Mouse (Mus musculus) spleen, postnatal 14 days (tissue): ENCODE measurements around the gene She.
A peak's percentile ranks its signal among the peaks of the same experiment; 100 is the strongest.

ENCODE experiments used
- DNase-seq, 2 experiments: peaks; one replicate each; pipeline ENCODE4 v3.0.0; 2021 to 2022; ENCODE audit warnings: low spot score in 2 of 2

The She gene

DNA sequence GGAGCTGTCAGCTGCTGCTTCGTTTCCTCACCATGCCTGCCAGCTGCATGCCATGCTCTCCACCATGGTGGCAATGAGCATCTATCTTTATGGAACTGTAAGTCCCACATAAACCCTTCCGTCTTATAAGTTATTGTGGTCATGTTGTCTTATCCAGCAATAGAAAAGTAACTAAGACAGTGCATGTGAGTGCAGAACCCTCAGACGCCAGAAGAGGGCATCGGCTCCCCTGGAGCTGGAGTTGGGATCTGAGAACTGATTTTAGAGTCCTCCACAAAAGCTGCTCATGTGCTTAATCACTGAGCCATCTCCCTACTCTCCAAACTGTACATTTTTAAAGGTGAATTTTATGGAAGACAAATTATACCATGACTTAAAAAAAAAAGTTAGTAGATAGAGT is 14.1 kb upstream of the She start:
- DNase-seq, result peak; percentile 28 to 52

DNA sequence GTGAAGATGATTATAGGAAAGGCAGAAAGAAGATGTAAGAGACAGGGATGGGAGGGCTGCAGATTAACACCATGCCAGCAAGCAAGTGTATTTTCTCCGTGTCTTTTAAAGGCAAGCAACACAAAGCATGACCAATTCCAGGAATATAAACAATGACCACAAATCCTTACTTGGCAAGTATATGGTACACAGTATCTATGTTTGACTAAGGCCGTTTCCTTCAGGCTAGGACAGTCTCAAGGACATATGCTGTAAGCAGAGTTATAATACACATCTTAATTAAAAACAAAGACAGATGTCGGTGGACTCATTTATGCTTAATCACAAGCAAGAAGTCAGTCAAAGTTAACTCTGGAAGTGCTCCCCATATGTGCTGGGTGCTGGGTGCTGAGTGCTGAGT is 12.6 kb upstream of the She start:
- DNase-seq, result no peak

DNA sequence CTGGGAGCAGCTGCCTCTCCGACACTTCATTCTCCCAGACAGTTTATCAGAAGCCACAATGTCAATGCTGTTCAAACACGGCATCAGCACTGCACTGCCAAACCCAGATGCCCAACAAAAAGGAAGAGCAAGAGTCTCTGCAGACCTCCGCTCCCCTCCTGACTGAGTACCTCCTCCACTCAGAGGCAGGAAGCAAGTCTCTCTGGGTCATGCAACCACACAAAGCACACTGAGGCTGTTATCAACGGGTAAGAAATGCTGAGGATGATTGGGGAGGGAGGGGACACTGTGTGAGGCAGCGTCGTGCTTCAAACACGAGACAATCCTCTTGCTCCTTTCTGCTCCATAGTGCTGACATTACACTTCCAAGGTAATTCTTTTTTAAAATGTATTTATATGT is 11.3 kb upstream of the She start:
- DNase-seq, result no peak

- no peak for DNase-seq
Measured at GRCm38 (mm10) chr3:89820311-89821095, 10.7 kb upstream of the She start.

- DNase-seq, result no peak
Measured at GRCm38 (mm10) chr3:89821096-89821513, 10.1 kb upstream of the She start.

- no peak for DNase-seq
Measured at GRCm38 (mm10) chr3:89821548-89822480, 9.4 kb upstream of the She start.

DNA sequence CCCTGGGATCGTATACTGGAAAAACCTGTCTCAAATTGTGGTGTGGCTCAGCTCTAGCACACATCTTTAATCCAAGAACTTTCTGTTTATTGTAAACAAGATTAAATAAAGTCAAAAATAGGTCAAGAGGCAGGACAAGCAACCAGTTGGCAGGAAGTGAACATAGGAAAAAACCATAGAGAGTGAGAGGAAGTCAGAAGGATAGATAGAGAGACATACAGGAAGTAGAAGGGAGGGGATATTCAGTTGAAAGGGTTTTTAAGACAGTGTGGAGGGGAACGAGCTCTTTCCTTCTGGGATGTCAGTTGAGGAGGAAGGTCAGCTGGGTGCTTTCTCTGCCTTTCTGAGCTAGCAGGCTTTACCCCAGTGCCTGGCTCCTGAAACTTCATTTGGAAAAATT is 7.6 kb upstream of the She start:
- DNase-seq, result no peak

DNA sequence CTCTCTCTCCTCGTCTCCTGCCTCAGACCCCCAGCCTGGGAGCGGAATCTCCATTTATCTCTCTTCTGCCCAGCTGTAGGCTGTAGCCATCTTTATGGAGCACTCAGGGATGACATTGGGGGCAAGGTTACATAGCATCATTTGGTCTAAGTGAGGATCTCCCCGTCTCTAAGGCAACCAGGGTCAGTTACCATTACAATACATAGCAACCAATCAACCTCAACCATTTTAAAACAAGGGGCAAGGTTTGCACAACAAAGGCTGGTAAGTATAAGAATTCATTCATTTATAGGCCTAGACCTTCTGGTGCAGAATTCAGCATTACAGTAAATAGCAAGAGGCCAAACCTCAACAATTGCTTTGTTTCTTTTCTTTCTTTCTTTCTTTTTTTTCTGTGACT is 4.9 kb upstream of the She start:
- DNase-seq, result no peak

DNA sequence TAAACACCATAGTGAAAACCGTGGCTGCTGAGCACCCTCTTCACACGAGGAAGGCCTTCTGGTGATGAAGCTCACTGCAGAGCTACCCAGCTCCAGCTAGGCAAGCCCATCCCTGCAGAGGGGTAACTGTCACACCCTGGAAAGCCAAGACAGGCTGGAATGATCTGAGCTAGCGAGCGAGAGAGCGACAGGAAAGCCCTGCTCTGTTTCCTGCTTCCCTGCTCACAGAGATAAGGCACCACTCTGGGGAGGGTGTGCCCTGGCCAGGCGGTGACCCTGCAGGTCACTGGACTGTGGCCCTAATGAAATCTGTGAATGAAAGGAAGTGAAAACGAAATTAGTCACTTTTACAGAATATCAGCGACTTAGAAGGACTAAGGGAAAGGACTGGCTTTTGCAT is 4.2 kb downstream of the She start:
- DNase-seq, result no peak

GRCm38 (mm10) chr3:89842258-89842657 is 11.1 kb downstream of the She start:
- DNase-seq, result peak in 1 of 2 experiments; percentile 54

- DNase-seq, result peak in 1 of 2 experiments; percentile 36
Measured at GRCm38 (mm10) chr3:89843148-89843547, 12.0 kb downstream of the She start.

GRCm38 (mm10) chr3:89845814-89846213 is 14.6 kb downstream of the She start:
- DNase-seq, result no peak

GRCm38 (mm10) chr3:89847126-89847525 is 16.0 kb downstream of the She start:
- DNase-seq, result no peak

DNA sequence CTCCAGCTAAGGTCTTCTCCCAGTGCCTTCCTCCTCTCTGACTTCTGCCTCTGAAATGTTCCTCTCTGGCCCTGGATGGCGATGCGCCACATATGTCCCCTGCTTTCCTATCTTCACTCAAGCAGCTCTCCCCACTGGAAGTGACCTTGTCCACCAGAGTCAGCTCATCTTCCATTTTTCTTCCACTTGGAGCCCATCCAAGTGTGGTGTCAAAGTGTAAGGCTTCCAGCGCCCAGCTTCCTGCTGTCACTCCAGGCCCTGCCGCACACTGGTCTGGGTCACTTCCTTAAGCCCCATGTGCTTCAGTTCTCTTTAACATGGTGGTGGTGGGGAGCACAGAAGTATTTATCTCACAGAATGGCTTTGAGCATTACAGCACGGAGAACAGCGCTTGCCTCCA is 16.4 kb downstream of the She start:
- DNase-seq, result no peak

DNA sequence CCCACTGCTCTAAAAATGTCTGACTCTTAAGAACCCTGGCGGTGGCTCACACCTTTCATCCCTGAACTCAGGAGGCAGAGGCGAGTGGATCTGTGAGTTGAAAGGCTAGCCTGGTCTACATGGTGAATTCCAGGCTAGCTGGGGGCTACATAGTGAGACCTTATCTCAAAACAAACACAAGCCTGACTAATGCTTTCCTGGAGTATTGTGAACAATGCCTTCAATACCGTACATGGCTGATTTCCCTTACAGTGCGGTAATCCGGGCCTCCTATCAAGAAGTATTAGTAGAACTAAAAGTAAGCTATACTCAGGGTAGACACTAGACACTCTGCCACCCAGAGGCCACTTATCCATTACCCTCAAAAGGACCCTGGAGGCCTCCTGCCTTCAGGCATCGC is 16.9 kb downstream of the She start:
- no peak for DNase-seq

DNA sequence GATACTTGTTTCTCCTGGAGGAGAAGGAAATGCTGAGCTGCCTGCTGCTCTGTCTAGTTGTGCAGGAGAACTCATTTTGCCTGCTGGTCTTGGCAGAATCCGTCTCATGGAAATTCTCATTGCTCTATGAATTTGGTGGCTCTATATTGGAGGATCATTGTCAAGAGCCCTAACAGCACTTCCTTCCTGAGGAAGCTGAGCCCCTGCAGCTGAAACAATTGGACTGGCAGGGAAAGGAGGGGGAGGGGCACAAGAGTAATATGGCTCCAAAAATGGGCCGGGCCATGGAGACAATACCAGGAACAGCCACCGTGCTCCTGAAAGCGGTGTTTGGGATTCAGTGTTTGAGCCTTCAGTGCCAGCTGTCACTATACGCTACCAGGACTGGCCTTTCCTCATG is 22.6 kb downstream of the She start:
- no peak for DNase-seq

DNA sequence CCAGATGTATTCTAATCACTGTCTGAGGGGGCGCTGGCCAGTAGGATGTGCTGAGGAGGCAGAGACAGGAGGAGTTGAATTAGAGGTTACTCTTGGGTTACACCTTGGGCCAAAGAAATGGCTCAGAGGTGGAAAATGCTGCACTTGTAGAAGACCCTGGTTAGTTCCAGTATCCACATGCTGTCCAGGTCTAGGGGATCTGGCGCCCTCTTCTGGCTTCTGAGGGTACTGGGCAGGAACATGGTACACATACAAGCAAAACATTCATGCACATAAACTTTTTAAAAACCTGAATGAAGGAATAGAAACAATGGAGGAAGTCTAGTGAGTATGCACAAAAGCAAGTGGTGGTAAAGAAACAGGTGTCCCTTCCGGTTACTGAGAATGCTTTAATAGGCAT is 26.2 kb downstream of the She start:
- no peak for DNase-seq

DNA sequence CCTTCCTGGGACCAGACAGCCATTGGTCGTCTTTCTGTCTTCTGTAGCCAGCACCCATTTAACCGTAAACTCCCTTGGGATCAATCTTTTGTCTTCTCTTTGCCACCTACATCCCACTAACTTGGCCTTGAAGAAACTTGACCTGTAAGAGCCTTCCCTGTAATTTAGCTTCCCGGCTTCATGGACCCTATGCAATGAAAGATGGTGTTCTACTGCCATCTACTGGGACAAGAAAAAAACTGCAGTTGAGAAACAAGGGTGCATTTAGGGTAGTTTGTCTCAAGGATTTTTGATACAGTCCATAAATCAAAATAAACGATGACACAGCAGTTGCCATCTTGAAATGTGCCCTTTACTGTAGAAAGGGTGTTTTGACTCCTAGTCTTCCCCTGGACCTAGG is 27.0 kb downstream of the She start:
- DNase-seq, result no peak

DNA sequence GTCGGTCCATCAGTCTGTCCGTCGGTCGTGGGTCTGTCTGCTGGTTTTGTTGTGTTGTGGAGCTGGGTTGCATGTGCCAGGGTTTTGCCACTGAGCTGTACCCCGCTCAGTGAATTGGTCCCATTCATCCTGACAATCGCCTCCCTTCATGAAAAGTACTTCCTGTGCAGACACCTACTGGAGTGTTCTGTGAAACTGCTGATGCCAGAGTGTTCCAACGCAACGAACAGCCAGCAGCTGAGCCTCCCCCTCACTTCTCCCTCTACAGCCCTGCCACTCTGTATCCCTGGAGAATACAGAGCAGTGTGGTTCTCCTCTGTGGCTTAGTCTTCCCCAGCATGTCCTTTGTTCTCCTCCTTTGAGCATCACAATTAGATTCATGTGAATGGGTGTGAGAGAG is 27.7 kb downstream of the She start:
- no peak for DNase-seq

DNA sequence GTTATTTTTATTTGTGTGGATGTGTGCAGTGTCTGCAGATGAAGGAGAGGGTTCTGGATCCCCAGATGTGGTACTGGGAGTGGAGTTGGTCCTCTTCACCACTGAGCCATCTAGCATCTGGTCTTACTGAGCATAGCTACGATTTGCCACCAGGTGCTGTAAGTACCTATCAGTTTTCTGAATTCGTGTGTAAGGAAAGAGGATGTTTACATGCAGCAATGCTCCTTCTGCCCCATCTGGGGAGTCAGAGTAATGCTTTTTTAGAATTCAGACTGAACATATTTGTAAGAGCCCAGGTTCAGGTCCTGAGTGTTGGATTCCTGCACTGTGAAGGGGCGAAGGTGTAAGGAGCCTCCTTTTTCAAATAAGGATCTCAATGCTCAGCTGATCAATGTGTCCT is 28.8 kb downstream of the She start:
- no peak for DNase-seq

- DNase-seq, result no peak
Measured at GRCm38 (mm10) chr3:89860343-89860742, 29.2 kb downstream of the She start.

GRCm38 (mm10) chr3:89861070-89861469 is 29.9 kb downstream of the She start:
- DNase-seq, result no peak

GRCm38 (mm10) chr3:89862182-89862761 is 31.1 kb downstream of the She start:
- DNase-seq, result no peak
